Mouse (Mus musculus) fibroblast of lung, adult 2 months (primary cell): ENCODE data around the gene Rora.
A peak's percentile ranks its signal among the peaks of the same experiment; 100 is the strongest.

Experiments
- DNase-seq: peaks from one replicate; pipeline ENCODE4 v3.0.0-alpha.2; 2011; ENCODE audit warnings: low read depth

Rora gene

GRCm38 (mm10) chr9:69430531-69430930 lies 776.9 kb downstream of the Rora start:
- no peak for DNase-seq

- peak; percentile 87 for DNase-seq
Measured at GRCm38 (mm10) chr9:69431863-69432555, 778.4 kb downstream of the Rora start.

- no peak for DNase-seq
Measured at GRCm38 (mm10) chr9:69435194-69435593, 781.6 kb downstream of the Rora start.

GRCm38 (mm10) chr9:69435662-69436061 lies 782.1 kb downstream of the Rora start:
- DNase-seq, result no peak
